Mouse (Mus musculus) mesoderm, embryonic 11.5 days (tissue): Measurements from ENCODE around the gene Rps29.

Experiments
- DNase-seq: peaks from one replicate; pipeline ENCODE4 v3.0.0-alpha.2; 2012; ENCODE audit warnings: low read depth, low spot score

The Rps29 gene

DNA sequence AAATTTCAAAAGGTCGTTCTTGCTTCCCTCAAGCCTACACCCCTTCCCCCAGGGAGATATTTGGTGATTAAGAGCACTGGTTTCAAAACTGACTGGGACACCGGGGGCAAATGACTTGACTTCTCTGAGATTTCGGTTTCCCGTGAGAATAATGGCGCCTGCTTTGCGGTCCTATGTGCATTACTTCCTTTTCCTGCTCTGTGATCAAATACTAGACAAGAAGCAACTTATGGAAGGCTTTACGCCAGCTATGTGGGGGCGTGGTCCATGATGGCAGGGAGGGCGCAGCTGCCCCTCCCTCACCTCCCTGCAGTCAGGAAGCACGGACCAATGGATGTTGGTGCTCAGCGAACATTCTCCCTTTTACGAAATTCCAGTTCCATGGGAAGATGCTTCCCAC, 28.5 kb downstream of the Rps29 start:
- DNase-seq, result no peak

DNA sequence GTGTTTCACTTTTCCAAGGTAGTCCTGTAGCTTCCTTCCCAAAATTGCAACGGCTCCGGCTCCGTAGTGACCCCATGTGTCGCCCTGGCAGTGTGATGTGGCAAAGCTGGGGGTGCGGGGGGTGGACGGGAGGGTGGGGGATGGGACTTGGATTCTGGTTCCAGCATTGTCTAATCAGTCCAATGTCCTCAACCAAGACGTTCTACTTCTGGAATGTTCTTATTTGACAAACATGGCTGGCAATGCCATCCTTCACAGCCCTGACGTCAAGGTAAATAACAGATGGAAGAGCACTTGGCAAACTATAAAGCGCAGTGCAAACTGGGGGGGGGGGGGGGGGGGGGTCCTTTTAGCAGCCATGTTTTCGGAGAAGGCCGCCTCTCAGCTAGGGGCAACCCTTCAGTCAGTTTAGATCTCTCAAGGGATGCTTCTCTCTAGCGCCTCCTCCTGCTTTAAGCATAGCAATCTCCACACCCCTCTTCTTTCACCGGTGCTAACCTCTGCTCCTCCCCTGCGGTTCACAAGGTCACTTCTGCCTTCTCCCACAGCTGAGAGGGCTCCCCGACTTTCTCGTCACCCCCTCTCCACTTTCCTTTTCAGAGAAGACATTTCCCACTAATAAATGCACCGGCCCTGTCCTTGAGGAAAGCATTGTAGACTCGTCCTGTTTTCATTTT, 29.2 kb downstream of the Rps29 start:
- peak; percentile 11 for DNase-seq

DNA sequence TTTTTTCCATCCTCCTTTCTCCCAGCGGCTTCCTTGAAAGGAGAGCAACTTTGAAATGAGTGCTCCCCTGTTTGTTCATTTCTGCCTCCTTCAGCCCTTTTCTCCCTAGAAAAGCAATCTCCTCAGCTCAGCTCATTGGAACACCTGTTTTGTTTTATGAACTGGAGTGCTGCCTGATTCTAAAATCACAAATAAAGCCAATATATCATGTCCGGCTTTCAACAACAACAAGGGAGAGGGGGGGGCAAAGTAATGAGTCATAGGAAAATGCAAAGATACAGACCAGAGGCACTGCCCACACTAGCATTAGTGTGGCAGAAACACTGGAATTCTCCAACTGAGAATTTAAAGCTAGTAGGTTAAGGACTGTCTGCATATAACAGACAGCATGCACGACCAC, 31.4 kb downstream of the Rps29 start:
- no peak for DNase-seq

DNA sequence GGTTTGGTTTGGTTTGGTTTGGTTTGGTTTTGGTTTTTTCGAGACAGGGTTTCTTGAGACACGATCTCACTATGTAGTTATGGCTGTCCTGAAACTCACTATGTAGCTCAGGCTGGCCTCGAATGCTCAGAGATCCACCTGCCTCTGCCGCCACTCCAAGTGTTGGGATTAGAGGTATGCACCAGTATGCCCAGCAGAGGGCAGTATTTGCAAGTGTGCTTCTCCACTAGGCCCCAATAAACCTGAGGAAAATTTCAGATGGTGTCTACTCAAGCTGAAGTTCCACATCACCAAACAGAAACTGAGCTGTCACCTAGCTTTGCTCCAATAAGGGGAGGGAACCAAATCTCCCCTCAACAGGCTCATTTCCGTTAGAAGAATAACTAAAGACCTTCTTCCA, 31.8 kb downstream of the Rps29 start:
- DNase-seq, result no peak

DNA sequence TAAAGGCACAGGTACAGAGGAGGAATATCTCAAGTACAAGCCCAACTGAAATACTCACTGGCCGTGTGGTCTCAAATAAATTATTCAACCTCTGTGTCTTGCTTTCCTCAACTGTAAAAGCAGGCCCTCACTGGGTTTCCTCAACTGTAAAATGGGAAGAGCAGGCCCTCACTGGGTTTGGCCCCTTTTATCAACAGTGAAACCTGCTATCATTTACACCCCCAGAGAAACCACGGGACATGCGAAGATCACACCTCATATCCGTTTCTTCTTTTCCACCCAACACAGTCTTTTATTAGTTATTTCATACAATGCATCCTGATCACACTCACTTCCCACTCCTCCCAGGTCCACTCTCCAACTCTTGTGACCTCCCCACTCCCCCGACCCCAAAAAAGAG, 33.9 kb downstream of the Rps29 start:
- no peak for DNase-seq

DNA sequence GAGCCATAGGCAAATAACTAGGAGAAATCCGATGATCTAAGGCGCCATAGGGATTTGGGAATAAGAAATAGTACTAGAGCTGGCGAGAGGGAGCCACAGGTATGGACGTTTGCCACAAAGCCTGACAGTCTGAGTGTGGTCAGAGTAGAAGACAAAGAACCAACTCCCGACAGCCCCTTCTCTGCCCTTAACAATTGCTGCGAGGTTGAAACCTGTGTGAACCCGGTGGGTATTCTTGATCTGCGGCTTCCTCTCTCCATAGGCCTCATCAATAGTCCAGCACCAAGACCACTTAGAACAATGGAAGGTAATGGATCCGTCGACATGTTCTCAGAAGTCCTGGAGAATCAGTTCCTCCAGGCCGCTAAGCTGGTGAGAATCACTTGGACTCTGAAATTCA, 36.2 kb downstream of the Rps29 start:
- DNase-seq, result no peak

DNA sequence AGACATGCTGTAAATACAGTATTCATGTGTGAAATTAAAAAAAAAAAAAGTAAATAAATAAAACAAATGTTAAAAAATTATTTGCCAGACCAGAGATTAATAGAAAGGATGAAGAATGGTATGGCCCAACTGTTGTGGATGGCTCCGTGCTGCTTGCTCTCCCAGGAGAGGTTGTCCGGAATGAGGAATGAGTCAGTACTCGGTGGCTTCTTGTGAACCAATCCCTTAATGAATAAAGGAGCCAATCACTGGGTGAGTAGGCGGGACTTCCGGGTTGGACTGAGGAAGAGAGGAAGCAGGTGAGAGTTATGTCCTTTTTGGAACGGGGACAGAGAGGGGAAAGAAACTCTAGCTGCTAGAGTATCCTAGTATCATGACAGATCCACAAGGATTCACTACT, 39.1 kb downstream of the Rps29 start:
- no peak for DNase-seq
